Mouse (Mus musculus) MEL (cell line): ENCODE measurements around the gene Zscan2. TPM values are rescaled to one million over a fixed set of nuclear protein-coding genes. Genes with fewer than 3 reads are reported as not detected.

Experiments used
- DNase-seq: peaks from one replicate; pipeline ENCODE4 v3.0.0; 2011; ENCODE audit warnings: low read depth, low spot score
- H3K27ac ChIP-seq: 2 replicates; pipeline ENCODE4 v1.5.1; 2012; ENCODE audit warnings: low read depth, mild to moderate bottlenecking, control low read depth, low read length, moderate library complexity; ENCODE audit not compliant: control insufficient read depth
- H3K27me3 ChIP-seq, 2 experiments: fragments of 150-350 bp in 1 of 2; sonication (generic) in 1 of 2; 2 replicates each; pipeline ENCODE4 v1.6.1; 2012; ENCODE audit warnings: low read length in 2 of 2, mild to moderate bottlenecking in 2 of 2, improper control_type of control experiment in 1 of 2, moderate library complexity in 1 of 2; ENCODE audit not compliant: insufficient read depth in 2 of 2, control insufficient read depth in 1 of 2
- H3K36me3 ChIP-seq, 2 experiments: 2 replicates each; pipeline ENCODE4 v1.6.1; 2012 to 2014; ENCODE audit warnings: low read length in 2 of 2, improper control_type of control experiment in 1 of 2, inconsistent platforms in 1 of 2, mild to moderate bottlenecking in 1 of 2; ENCODE audit not compliant: insufficient read depth in 2 of 2, control insufficient read depth in 1 of 2
- H3K4me1 ChIP-seq, 2 experiments: fragments of 150-350 bp in 1 of 2; sonication (generic) in 1 of 2; 2 replicates each; pipeline ENCODE4 v1.6.1; 2012; ENCODE audit warnings: low read length in 2 of 2, improper control_type of control experiment in 1 of 2, mild to moderate bottlenecking in 1 of 2; ENCODE audit not compliant: insufficient read depth in 2 of 2, control insufficient read depth in 1 of 2
- H3K4me3 ChIP-seq, 2 experiments: fragments of 150-350 bp in 1 of 2; sonication (generic) in 1 of 2; 2 replicates each; pipeline ENCODE4 v1.5.1; 2012; ENCODE audit warnings: low read depth in 2 of 2, low read length in 2 of 2, mild to moderate bottlenecking in 2 of 2, moderate library complexity in 2 of 2, control low read depth in 1 of 2, improper control_type of control experiment in 1 of 2; ENCODE audit not compliant: control insufficient read depth in 1 of 2, insufficient read depth in 1 of 2
- H3K79me2 ChIP-seq: 2 replicates; pipeline ENCODE4 v1.6.1; 2012; ENCODE audit warnings: mild to moderate bottlenecking, low read length, moderate library complexity; ENCODE audit not compliant: control insufficient read depth, poor library complexity, insufficient read depth
- H3K9ac ChIP-seq: 2 replicates; pipeline ENCODE4 v1.6.1; 2012; ENCODE audit warnings: low read depth, mild to moderate bottlenecking, control low read depth, low read length, moderate library complexity; ENCODE audit not compliant: control insufficient read depth, poor library complexity, severe bottlenecking
- H3K9me3 ChIP-seq: fragments of 150-350 bp; sonication (generic); replicated peaks from 2 replicates; pipeline ENCODE4 v1.6.1; 2012; ENCODE audit warnings: mild to moderate bottlenecking, low read length, improper control_type of control experiment, moderate library complexity; ENCODE audit not compliant: insufficient read depth
- BHLHE40 ChIP-seq: IDR thresholded peaks from 2 replicates; pipeline ENCODE4 v1.6.1; 2012; ENCODE audit warnings: low read depth, mild to moderate bottlenecking, inconsistent platforms, low read length, improper control_type of control experiment, borderline replicate concordance
- CHD2 ChIP-seq: IDR thresholded peaks from 2 replicates; pipeline ENCODE4 v1.6.1; 2011; ENCODE audit warnings: low read length, improper control_type of control experiment
- E2F4 ChIP-seq: IDR thresholded peaks from 2 replicates; pipeline ENCODE4 v1.6.1; 2011; ENCODE audit warnings: low read depth, low read length, improper control_type of control experiment, borderline replicate concordance
- EP300 ChIP-seq, 2 experiments: IDR thresholded peaks; 2 replicates each; pipeline ENCODE4 v1.6.1; 2011; ENCODE audit warnings: improper control_type of control experiment in 2 of 2, low read length in 2 of 2, low read depth in 1 of 2, mild to moderate bottlenecking in 1 of 2
- ETS1 ChIP-seq: IDR thresholded peaks from 2 replicates; pipeline ENCODE4 v1.6.1; 2012; ENCODE audit warnings: low read depth, mild to moderate bottlenecking, inconsistent platforms, low read length, improper control_type of control experiment, moderate library complexity
- GATA1 ChIP-seq: IDR thresholded peaks from 2 replicates; pipeline ENCODE4 v1.6.1; 2011; ENCODE audit warnings: low read depth, low read length, improper control_type of control experiment
- KAT2A ChIP-seq: conservative IDR thresholded peaks from 2 replicates; pipeline ENCODE4 v1.6.1; 2012; ENCODE audit warnings: low read depth, low read length, improper control_type of control experiment, inconsistent platforms
- MAZ ChIP-seq: IDR thresholded peaks from 2 replicates; pipeline ENCODE4 v1.6.1; 2012; ENCODE audit warnings: low read depth, mild to moderate bottlenecking, inconsistent platforms, low read length, improper control_type of control experiment
- MEF2A ChIP-seq: IDR thresholded peaks from 2 replicates; pipeline ENCODE4 v1.6.1; 2014; ENCODE audit warnings: low read depth, mild to moderate bottlenecking, inconsistent platforms, low read length, improper control_type of control experiment; ENCODE audit not compliant: poor library complexity, insufficient replicate concordance, severe bottlenecking; ENCODE audit errors: extremely low read depth
- NELFE ChIP-seq: IDR thresholded peaks from 2 replicates; pipeline ENCODE4 v1.6.1; 2011; ENCODE audit warnings: low read depth, low read length, improper control_type of control experiment
- RAD21 ChIP-seq: IDR thresholded peaks from 2 replicates; pipeline ENCODE4 v1.6.1; 2011; ENCODE audit warnings: mild to moderate bottlenecking, low read depth, low read length, improper control_type of control experiment
- SIN3A ChIP-seq: IDR thresholded peaks from 2 replicates; pipeline ENCODE4 v1.6.1; 2012; ENCODE audit warnings: low read length, improper control_type of control experiment, inconsistent platforms
- TAL1 ChIP-seq: IDR thresholded peaks from 2 replicates; pipeline ENCODE4 v1.6.1; 2012; ENCODE audit warnings: mild to moderate bottlenecking, inconsistent platforms, low read length, moderate library complexity, mixed read lengths
- TBP ChIP-seq: IDR thresholded peaks from 2 replicates; pipeline ENCODE4 v1.8.0; 2011; ENCODE audit warnings: low read depth, low read length, improper control_type of control experiment
- TCF12 ChIP-seq: IDR thresholded peaks from 2 replicates; pipeline ENCODE4 v1.6.1; 2014; ENCODE audit warnings: low read depth, mild to moderate bottlenecking, inconsistent platforms, low read length, improper control_type of control experiment, moderate library complexity
- UBTF ChIP-seq: IDR thresholded peaks from 2 replicates; pipeline ENCODE4 v1.6.1; 2012; ENCODE audit warnings: low read depth, mild to moderate bottlenecking, inconsistent platforms, low read length, improper control_type of control experiment, moderate library complexity, borderline replicate concordance; ENCODE audit not compliant: insufficient read depth
- USF1 ChIP-seq: IDR thresholded peaks from 2 replicates; pipeline ENCODE4 v1.6.1; 2014; ENCODE audit warnings: low read depth, mild to moderate bottlenecking, inconsistent platforms, low read length, improper control_type of control experiment, moderate library complexity
- USF2 ChIP-seq, 2 experiments: IDR thresholded peaks; 2 replicates each; pipeline ENCODE4 v1.6.1; 2011 to 2012; ENCODE audit warnings: improper control_type of control experiment in 2 of 2, low read length in 2 of 2, borderline replicate concordance in 1 of 2, inconsistent platforms in 1 of 2, low read depth in 1 of 2, mild to moderate bottlenecking in 1 of 2; ENCODE audit not compliant: insufficient read depth in 1 of 2
- ZKSCAN1 ChIP-seq: IDR thresholded peaks from 2 replicates; pipeline ENCODE4 v1.6.1; 2012; ENCODE audit warnings: low read depth, mild to moderate bottlenecking, inconsistent platforms, low read length, improper control_type of control experiment, moderate library complexity
- polyA plus RNA-seq, 2 experiments: library from polyadenylated mRNA; stranded (reverse) in 1 of 2; unstranded in 1 of 2; fragments of >175 nt in 1 of 2; fragments of >200 nt in 1 of 2; gene quantifications; 2 replicates each; pipeline versions ENCODE4 v1.2.1 to v1.2.4; 2012; ENCODE audit warnings: low replicate concordance in 2 of 2, low read depth in 1 of 2; ENCODE audit not compliant: insufficient read length in 2 of 2, insufficient read depth in 1 of 2, missing spikeins in 1 of 2
- total RNA-seq: library from RNA; depleted of rRNA; stranded (reverse); fragments of 300-350 nt; gene quantifications from 2 replicates; pipeline ENCODE4 v1.2.3, GENCODE M21; 2012

The Zscan2 gene
- total and polyA plus RNA-seq, 3 experiments = 1.2 to 2.4 TPM; not detected in 1

- TF ChIP-seq ETS1 (no peak), EP300 (IDR thresholded peaks at IDR 0.05; ENCODE audit: low read depth in 1 of 2, low read length in 2 of 2) (no peak), KAT2A (no peak), SIN3A (no peak), RAD21 (peak; percentile 61), UBTF (no peak), TAL1 (no peak), TCF12 (no peak), USF2 (IDR thresholded peaks at IDR 0.05; ENCODE audit: borderline replicate concordance in 1 of 2, insufficient read depth in 1 of 2, low read depth in 1 of 2, low read length in 2 of 2) (no peak)
- TF ChIP-seq, all 39 proteins: peak for 4
Measured at GRCm38 (mm10) chr7:80853218-80853617, 7.5 kb upstream of the Zscan2 start (continued).

GRCm38 (mm10) chr7:80855316-80855715, 5.4 kb upstream of the Zscan2 start:
- no peak for DNase-seq
- no peak overlapping the region for H3K9ac ChIP-seq
- TF ChIP-seq CHD2 = no peak
- no peak for TF ChIP-seq SIN3A
- TF ChIP-seq E2F4 = no peak
- TF ChIP-seq ZKSCAN1 = no peak
- no peak for TF ChIP-seq NELFE
- no peak for TF ChIP-seq RAD21
- no peak for TF ChIP-seq BHLHE40
- no peak for TF ChIP-seq GATA1
- TF ChIP-seq MEF2A = no peak
- no peak for TF ChIP-seq TBP
- TF ChIP-seq KAT2A = no peak
- no peak for TF ChIP-seq USF1
- TF ChIP-seq TAL1 = no peak
- no peak for TF ChIP-seq UBTF
- no peak for TF ChIP-seq MAZ
- TF ChIP-seq, all 39 proteins: peak for 0
- Histone ChIP-seq H3K27me3 (no peaks in the 10 kb centered on the region), H3K9me3 (no peaks in the 10 kb centered on the region), H3K4me1 (peaks cover 0 to 9% of the 10 kb centered on the region in 2 experiments; a peak in 2 of 4 replicates), H3K27ac (no peak overlapping the region), H3K79me2 (no peaks in the 10 kb centered on the region), H3K36me3 (no peaks in the 10 kb centered on the region), H3K4me3 (no peak overlapping the region)
